Mouse (Mus musculus) lung, postnatal 0 days (tissue): ENCODE data around the gene Slc16a1.

ENCODE experiments used
- CTCF ChIP-seq: IDR thresholded peaks from 2 replicates; pipeline ENCODE4 v1.5.1; 2016; ENCODE audit warnings: antibody characterized with exemption, mild to moderate bottlenecking
- EP300 ChIP-seq: IDR thresholded peaks from 2 replicates; pipeline ENCODE4 v1.6.1; 2016; ENCODE audit warnings: antibody characterized with exemption, mild to moderate bottlenecking, control low read depth

DNA sequence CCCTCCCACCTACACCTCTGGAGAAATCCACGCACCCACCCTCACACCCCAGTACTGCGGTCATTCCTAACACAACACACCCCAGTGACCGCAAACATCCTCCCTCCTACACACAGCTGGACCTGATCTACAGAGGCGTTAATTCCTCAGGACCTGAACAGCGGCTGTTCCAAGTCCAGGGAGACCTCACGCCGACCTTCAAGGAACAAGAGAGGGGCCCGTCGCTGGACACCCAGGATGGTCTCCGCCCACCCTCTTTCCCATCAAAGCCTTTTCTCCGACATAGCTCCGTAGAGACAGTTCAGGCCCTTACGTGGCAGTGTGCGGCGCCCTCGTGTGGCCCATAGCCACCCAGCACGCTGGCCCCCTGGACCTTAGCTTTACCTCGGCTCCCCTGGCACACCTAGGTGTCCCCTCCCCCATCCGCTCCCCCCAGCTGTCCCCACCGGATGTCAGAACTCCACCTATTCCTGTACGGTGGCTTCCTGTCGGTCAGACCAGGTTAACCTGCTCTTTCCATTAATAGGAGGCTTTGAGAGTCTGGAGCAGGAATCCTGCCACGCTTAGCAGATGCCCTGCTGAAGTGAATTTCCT lies 36.9 kb downstream of the Slc16a1 start:
- no peak for TF ChIP-seq EP300
- peak; percentile 90 for TF ChIP-seq CTCF
